Mouse (Mus musculus): ENCODE results near the gene Gm6509. TPM values are rescaled to one million over a fixed set of nuclear protein-coding genes. Genes with fewer than 3 reads are reported as not detected.
"Not testable (repeated sequence)": the region's sequence is repeated elsewhere in the genome, so short reads cannot be mapped to it uniquely, and the experiment has no call there.

Gene Gm6509
- not detected in 2 replicates for polyA plus RNA-seq (2014; fragmentation: Nextera tagmentation; extraction: Ambion mirVana)

GRCm38 (mm10) chr5:94623679-94624078 is at the start of gene Gm6509:
Gene Gm6509, plus strand, starts transcription at chr5:94623979.
- not testable (repeated sequence) for H3K4me2 ChIP-seq (ENCODE audit: low read length); ATAC-seq (replicated peaks; ENCODE audit: low FRiP score, low TSS enrichment, low read depth); H3K4me1 ChIP-seq (replicated peaks; ENCODE audit: control insufficient read depth, insufficient read depth, low read length); H3K36me3 ChIP-seq (ENCODE audit: control insufficient read depth, insufficient read depth, low read length); H3K27me3 ChIP-seq (replicated peaks; ENCODE audit: control insufficient read depth, insufficient read depth, low read length); DNase-seq (ENCODE audit: low spot score); H3K4me3 ChIP-seq (ENCODE audit: low read depth, low read length); H3K9ac ChIP-seq (ENCODE audit: low read length); H3K27ac ChIP-seq (ENCODE audit: low read depth); H3K9me3 ChIP-seq (ENCODE audit: control insufficient read depth, low read length)
- 83% methylated on average over 1 of the region's 2 CpGs for WGBS

GRCm38 (mm10) chr5:94616242-94616641 is 7.5 kb upstream of the Gm6509 start, which contains the start of gene Gm3147:
Gene Gm3147, minus strand, starts transcription at chr5:94616342.
- not testable (repeated sequence) for H3K36me3 ChIP-seq (ENCODE audit: control insufficient read depth, insufficient read depth, low read length); H3K4me2 ChIP-seq (ENCODE audit: low read length); H3K9me3 ChIP-seq (ENCODE audit: control insufficient read depth, low read length); H3K9ac ChIP-seq (ENCODE audit: low read length); ATAC-seq (replicated peaks; ENCODE audit: low FRiP score, low TSS enrichment, low read depth); H3K27ac ChIP-seq (ENCODE audit: low read depth); H3K4me1 ChIP-seq (replicated peaks; ENCODE audit: control insufficient read depth, insufficient read depth, low read length); H3K4me3 ChIP-seq (ENCODE audit: low read depth, low read length); H3K27me3 ChIP-seq (replicated peaks; ENCODE audit: control insufficient read depth, insufficient read depth, low read length); DNase-seq (ENCODE audit: low spot score)
- no CpG with 5 or more reads among the region's 1 CpGs for whole genome bisulfite sequencing

GRCm38 (mm10) chr5:94648082-94648481 is 24.3 kb downstream of the Gm6509 start, which contains the start of gene Gm6205:
Gene Gm6205, plus strand, starts transcription at chr5:94648382.
- ATAC-seq (replicated peaks; ENCODE audit: low FRiP score, low TSS enrichment, low read depth); H3K27ac ChIP-seq (ENCODE audit: low read depth); H3K9me3 ChIP-seq (ENCODE audit: control insufficient read depth, low read length); H3K27me3 ChIP-seq (replicated peaks; ENCODE audit: control insufficient read depth, insufficient read depth, low read length); H3K9ac ChIP-seq (ENCODE audit: low read length); H3K4me3 ChIP-seq (ENCODE audit: low read depth, low read length); H3K36me3 ChIP-seq (ENCODE audit: control insufficient read depth, insufficient read depth, low read length); H3K4me2 ChIP-seq (ENCODE audit: low read length); DNase-seq (ENCODE audit: low spot score); H3K4me1 ChIP-seq (replicated peaks; ENCODE audit: control insufficient read depth, insufficient read depth, low read length): not testable (repeated sequence)
- no CpG with 5 or more reads among the region's 2 CpGs for WGBS

Other genes with a start within 250 kb of the Gm6509 start
- gene Gm7682, start 178.2 kb upstream of the Gm6509 start, polyA plus RNA-seq (2014; fragmentation: Nextera tagmentation; extraction: Ambion mirVana): not detected in 2 replicates
- not detected in 2 replicates for gene Gm3139, start 97.7 kb upstream of the Gm6509 start, polyA plus RNA-seq (2014; fragmentation: Nextera tagmentation; extraction: Ambion mirVana)
- gene Gm3147, start 7.6 kb upstream of the Gm6509 start, polyA plus RNA-seq (2014; fragmentation: Nextera tagmentation; extraction: Ambion mirVana): not detected in 2 replicates
- gene Gm6205, start 24.4 kb downstream of the Gm6509 start, polyA plus RNA-seq (2014; fragmentation: Nextera tagmentation; extraction: Ambion mirVana): not detected in 2 replicates
- not detected in 2 replicates for gene Gm3183, start 241.5 kb downstream of the Gm6509 start, polyA plus RNA-seq (2014; fragmentation: Nextera tagmentation; extraction: Ambion mirVana)

Measured in intestine, embryonic 14.5 days (tissue).